Mouse (Mus musculus): ENCODE data around the gene Kcna2. TPM values are rescaled to one million over a fixed set of nuclear protein-coding genes. Genes with fewer than 3 reads are reported as not detected.

The Kcna2 gene
- total RNA-seq, 2 experiments from 2014 or later = 1.0 to 1.4 TPM

GRCm38 (mm10) chr3:107150872-107151540, 50.1 kb downstream of the Kcna2 start:
- DNase-seq = no peak

- DNase-seq = no peak
Observed at GRCm38 (mm10) chr3:107153772-107154655, 53.1 kb downstream of the Kcna2 start.

GRCm38 (mm10) chr3:107158856-107159255, 57.9 kb downstream of the Kcna2 start:
- DNase-seq = no peak

GRCm38 (mm10) chr3:107159418-107159817, 58.5 kb downstream of the Kcna2 start:
- no peak for DNase-seq

- DNase-seq = peak; percentile 16
Observed at GRCm38 (mm10) chr3:107159859-107160324, 58.9 kb downstream of the Kcna2 start.

- no peak for DNase-seq
Observed at GRCm38 (mm10) chr3:107162741-107163140, 61.8 kb downstream of the Kcna2 start.

Other genes with a start within 250 kb of the Kcna2 start
- gene Kcna3, start 65.0 kb upstream of the Kcna2 start, total RNA-seq (2021) = not detected
- under 1 TPM in 1 of 2 experiments, not detected in 1; 0.23 TPM for gene Kcna10, start 81.9 kb downstream of the Kcna2 start, total RNA-seq (2021)
- gene Cym, start 120.6 kb downstream of the Kcna2 start, total RNA-seq (2021) = not detected
- gene A630076J17Rik, start 129.5 kb downstream of the Kcna2 start, total RNA-seq (2021) = not detected
- gene Prok1, start 138.6 kb downstream of the Kcna2 start, total RNA-seq (2021) = not detected
- 10 to 100 TPM; 47.5 to 55.1 TPM for gene Lamtor5, start 177.7 kb downstream of the Kcna2 start, total RNA-seq (2021)
- under 1 TPM in 1 of 2 experiments, not detected in 1; 0.19 TPM for gene Slc16a4, start 190.1 kb downstream of the Kcna2 start, total RNA-seq (2021)
- gene Rbm15, start 232.5 kb downstream of the Kcna2 start, total RNA-seq (2021) = 10 to 100 TPM; 16.5 TPM